Mouse (Mus musculus) neural tube, embryonic 13.5 days (tissue): ENCODE data around the gene Grik4. TPM values are rescaled to one million over a fixed set of nuclear protein-coding genes. Genes with fewer than 3 reads are reported as not detected.

Source experiments
- ATAC-seq: fragments of 200-750 bp; cut with Nextera tagmentation; 2 replicates; pipeline ENCODE4 v1.8.0; 2017; ENCODE audit warnings: low read depth, mild to moderate bottlenecking, moderate TSS enrichment, moderate library complexity
- H3K27ac ChIP-seq: fragments of 300-500 bp; sonication (generic); replicated peaks from 2 replicates; pipeline ENCODE4 v1.5.1; 2015; ENCODE audit warnings: moderate library complexity, mild to moderate bottlenecking, inconsistent platforms
- H3K27me3 ChIP-seq: fragments of 300-500 bp; sonication (generic); 2 replicates; pipeline ENCODE4 v1.6.1; 2015; ENCODE audit warnings: mild to moderate bottlenecking, inconsistent platforms
- H3K36me3 ChIP-seq: fragments of 300-500 bp; sonication (generic); 2 replicates; pipeline ENCODE4 v1.6.1; 2015; ENCODE audit warnings: mild to moderate bottlenecking, inconsistent platforms
- H3K4me1 ChIP-seq: fragments of 300-500 bp; sonication (generic); replicated peaks from 2 replicates; pipeline ENCODE4 v1.6.1; 2015; ENCODE audit warnings: inconsistent platforms
- H3K4me2 ChIP-seq: fragments of 300-500 bp; sonication (generic); 2 replicates; pipeline ENCODE4 v1.6.1; 2015; ENCODE audit warnings: inconsistent platforms, mild to moderate bottlenecking, moderate library complexity
- H3K4me3 ChIP-seq: fragments of 300-500 bp; sonication (generic); 2 replicates; pipeline ENCODE4 v1.5.1; 2015; ENCODE audit warnings: mild to moderate bottlenecking, inconsistent platforms
- H3K9ac ChIP-seq: fragments of 300-500 bp; sonication (generic); 2 replicates; pipeline ENCODE4 v1.6.1; 2015; ENCODE audit warnings: moderate library complexity, mild to moderate bottlenecking, inconsistent platforms
- H3K9me3 ChIP-seq: fragments of 300-500 bp; sonication (generic); 2 replicates; pipeline ENCODE4 v1.6.1; 2016; ENCODE audit warnings: inconsistent platforms
- WGBS: fragments of 180-500 bp; shearing (Covaris S2); methylation state at CpG from one replicate; pipeline ENCODE4 v1.1.7; 2015; 5-methylcytosine and 5-hydroxymethylcytosine counted together
- microRNA-seq: library from miRNA; unstranded; fragments of <30 nt; microRNA quantifications from one replicate; pipeline ENCODE4, GENCODE M21; 2016
- polyA plus RNA-seq: library from polyadenylated mRNA; unstranded; fragments of >200 nt; fragmentation: Nextera tagmentation; extraction: Ambion mirVana; gene quantifications from 2 replicates; pipeline ENCODE4 v1.2.1, GENCODE M21; 2015

Gene Grik4
- polyA plus RNA-seq, 1 experiment from 2014 or later, result 8.3 TPM

GRCm38 (mm10) chr9:42468360-42468759 is 475.9 kb downstream of the Grik4 start:
- no peak for ATAC-seq

More at GRCm38 (mm10) chr9:42468360-42468759, 475.9 kb downstream of the Grik4 start:
- H3K9ac ChIP-seq, result peak overlapping the region; percentile 14; the same call in 1 of the 2 replicates
- H3K27me3 ChIP-seq, result no peaks in the 10 kb centered on the region
- no peak overlapping the region for H3K4me2 ChIP-seq
- no peak overlapping the region for H3K27ac ChIP-seq
- no peaks in the 10 kb centered on the region for H3K9me3 ChIP-seq
- peaks cover 45% of the 10 kb centered on the region for H3K4me1 ChIP-seq
- 93% methylated on average over 5 of the region's 5 CpGs for WGBS
- no peak overlapping the region for H3K4me3 ChIP-seq
- H3K36me3 ChIP-seq, result 0 out of 2 replicates have a peak, but pooled peaks cover 5% of the 10 kb centered on the region

Small RNA genes lying within 50 kb of the gene (microRNA-seq; reads per million reads assigned to microRNA genes)
- not detected for gene Gm27509

Other genes with a start within 250 kb of the Grik4 start
- 15.3 and 19.9 TPM in 2 replicates for gene Arhgef12, start 162.7 kb upstream of the Grik4 start, polyA plus RNA-seq
- 12.9 and 13.2 TPM in 2 replicates for gene Tmem136, start 172.1 kb upstream of the Grik4 start, polyA plus RNA-seq